Mouse (Mus musculus) CH12.LX (cell line): ENCODE results near the gene Mrtfb. TPM values are rescaled to one million over a fixed set of nuclear protein-coding genes. Genes with fewer than 3 reads are reported as not detected.

ENCODE experiments used
- DNase-seq: peaks from one replicate; pipeline ENCODE4 v3.0.0-alpha.2; 2013; ENCODE audit errors: extremely low read depth
- H3K27ac ChIP-seq: 2 replicates; pipeline ENCODE4 v1.5.1; 2012; ENCODE audit warnings: low read depth, mild to moderate bottlenecking, control low read depth, moderate library complexity; ENCODE audit not compliant: insufficient read depth
- H3K27me3 ChIP-seq: replicated peaks from 2 replicates; pipeline ENCODE3; 2012; ENCODE audit warnings: inconsistent platforms
- H3K36me3 ChIP-seq, 2 experiments: replicated peaks in 1 of 2; 2 replicates each; pipeline versions ENCODE3 to v1.6.1; 2012; ENCODE audit warnings: inconsistent platforms in 1 of 2, low read length in 1 of 2, mild to moderate bottlenecking in 1 of 2, mixed read lengths in 1 of 2, moderate library complexity in 1 of 2; ENCODE audit not compliant: control insufficient read depth in 1 of 2, insufficient read depth in 1 of 2
- H3K4me1 ChIP-seq, 2 experiments: 2 replicates each; pipeline ENCODE4 v1.6.1; 2012; ENCODE audit warnings: inconsistent platforms in 1 of 2, moderate library complexity in 1 of 2; ENCODE audit not compliant: insufficient read depth in 2 of 2, control insufficient read depth in 1 of 2
- H3K4me2 ChIP-seq: 2 replicates; pipeline ENCODE4 v1.6.1; 2012; ENCODE audit warnings: low read depth, mild to moderate bottlenecking, control low read depth; ENCODE audit not compliant: poor library complexity, insufficient read depth, severe bottlenecking
- H3K4me3 ChIP-seq, 3 experiments: fragments of 150-350 bp in 1 of 3; sonication (generic) in 1 of 3; replicated peaks in 1 of 3; 2 replicates each; pipeline versions ENCODE3 to v1.5.1; 2011 to 2012; ENCODE audit warnings: low read depth in 2 of 3, low read length in 2 of 3, mild to moderate bottlenecking in 2 of 3, moderate library complexity in 2 of 3, control low read depth in 1 of 3, improper control_type of control experiment in 1 of 3, inconsistent platforms in 1 of 3, mixed read lengths in 1 of 3; ENCODE audit not compliant: poor library complexity in 1 of 3
- H3K79me2 ChIP-seq: replicated peaks from 2 replicates; pipeline ENCODE4 v1.6.1; 2012; ENCODE audit warnings: mild to moderate bottlenecking, moderate library complexity; ENCODE audit not compliant: control insufficient read depth, poor library complexity, insufficient read depth, severe bottlenecking; ENCODE audit errors: extremely low read depth
- H3K9ac ChIP-seq: 2 replicates; pipeline ENCODE4 v1.6.1; 2012; ENCODE audit warnings: low read depth, mild to moderate bottlenecking, control low read depth, moderate library complexity; ENCODE audit not compliant: insufficient read depth
- H3K9me3 ChIP-seq: replicated peaks from 2 replicates; pipeline ENCODE3; 2012; ENCODE audit warnings: low read length, inconsistent platforms, mixed read lengths
- CTCF ChIP-seq, 2 experiments: IDR thresholded peaks in 1 of 2; conservative IDR thresholded peaks in 1 of 2; 2 replicates each; pipeline ENCODE4 v1.5.1; 2011 to 2012; ENCODE audit warnings: low read depth in 2 of 2, low read length in 2 of 2, improper control_type of control experiment in 1 of 2, inconsistent platforms in 1 of 2, mild to moderate bottlenecking in 1 of 2, moderate library complexity in 1 of 2
- E2F4 ChIP-seq: IDR thresholded peaks from 2 replicates; pipeline ENCODE4 v1.6.1; 2011; ENCODE audit warnings: low read depth, low read length, improper control_type of control experiment; ENCODE audit not compliant: insufficient replicate concordance
- EP300 ChIP-seq: IDR thresholded peaks from 2 replicates; pipeline ENCODE4 v1.6.1; 2011; ENCODE audit warnings: low read length, improper control_type of control experiment
- JUND ChIP-seq: conservative IDR thresholded peaks from 2 replicates; pipeline ENCODE4 v1.6.1; 2011; ENCODE audit warnings: low read depth, low read length, improper control_type of control experiment
- KAT2A ChIP-seq: IDR thresholded peaks from 2 replicates; pipeline ENCODE4 v1.6.1; 2012; ENCODE audit warnings: low read length, improper control_type of control experiment, inconsistent platforms; ENCODE audit not compliant: insufficient replicate concordance
- MAFK ChIP-seq: IDR thresholded peaks from 2 replicates; pipeline ENCODE4 v1.6.1; 2011; ENCODE audit warnings: low read length, improper control_type of control experiment; ENCODE audit not compliant: insufficient replicate concordance
- MAX ChIP-seq: IDR thresholded peaks from 2 replicates; pipeline ENCODE4 v1.6.1; 2011; ENCODE audit warnings: low read length, improper control_type of control experiment
- MAZ ChIP-seq: IDR thresholded peaks from 2 replicates; pipeline ENCODE4 v1.6.1; 2012; ENCODE audit warnings: low read depth, mild to moderate bottlenecking, inconsistent platforms, low read length, improper control_type of control experiment, moderate library complexity
- MXI1 ChIP-seq: IDR thresholded peaks from 2 replicates; pipeline ENCODE4 v1.6.1; 2011; ENCODE audit warnings: mild to moderate bottlenecking, low read depth, low read length, improper control_type of control experiment
- NRF1 ChIP-seq: IDR thresholded peaks from 2 replicates; pipeline ENCODE4 v1.6.1; 2014; ENCODE audit warnings: low read depth, mild to moderate bottlenecking, inconsistent platforms, low read length, improper control_type of control experiment, moderate library complexity
- POLR2AphosphoS2 ChIP-seq: IDR thresholded peaks from 2 replicates; pipeline ENCODE4 v1.6.1; 2011; ENCODE audit warnings: low read depth, low read length, improper control_type of control experiment
- RCOR1 ChIP-seq: conservative IDR thresholded peaks from 2 replicates; pipeline ENCODE4 v1.6.1; 2012; ENCODE audit warnings: low read depth, mild to moderate bottlenecking, inconsistent platforms, low read length, improper control_type of control experiment
- UBTF ChIP-seq: IDR thresholded peaks from 2 replicates; pipeline ENCODE4 v1.6.1; 2012; ENCODE audit warnings: low read depth, mild to moderate bottlenecking, inconsistent platforms, low read length, improper control_type of control experiment, moderate library complexity
- USF1 ChIP-seq: IDR thresholded peaks from 2 replicates; pipeline ENCODE4 v1.6.1; 2014; ENCODE audit warnings: low read depth, mild to moderate bottlenecking, inconsistent platforms, low read length, improper control_type of control experiment
- ZC3H11A ChIP-seq: IDR thresholded peaks from 2 replicates; pipeline ENCODE4 v1.6.1; 2012; ENCODE audit warnings: low read depth, mild to moderate bottlenecking, inconsistent platforms, low read length, improper control_type of control experiment
- ZKSCAN1 ChIP-seq: IDR thresholded peaks from 2 replicates; pipeline ENCODE4 v1.6.1; 2012; ENCODE audit warnings: low read depth, inconsistent platforms, low read length, improper control_type of control experiment, borderline replicate concordance
- dilution Hi-C: fragments of 300-500 bp; cut with MboI; formaldehyde crosslinking; loops from 2 replicates; pipeline ENCODE4 v1.14.3; 2020; ENCODE audit warnings: low sequenced_read_pairs; ENCODE audit not compliant: extremely low pct_unique_long_range_greater_than_20kb, extremely low pct_ligation_motif_present
- in situ Hi-C: fragments of 300-500 bp; cut with MboI; formaldehyde crosslinking; loops from 3 replicates; pipeline ENCODE4 v1.14.3; 2019; ENCODE audit warnings: low sequenced_read_pairs, low pct_ligation_motif_present, low pct_unique_long_range_greater_than_20kb, mixed read lengths
- polyA plus RNA-seq: library from polyadenylated mRNA; unstranded; fragments of >175 nt; gene quantifications from 2 replicates; pipeline ENCODE4 v1.2.1, GENCODE M21; 2012; ENCODE audit warnings: low read depth; ENCODE audit not compliant: insufficient read length
- total RNA-seq, 2 experiments: library from RNA; depleted of rRNA; stranded (reverse); fragments of 300-350 nt in 1 of 2; fragments of >200 nt in 1 of 2; gene quantifications; 2 replicates each; pipeline ENCODE4 v1.2.3; 2012 to 2014

Mrtfb gene
- total and polyA plus RNA-seq, 3 experiments: 3.2 to 9.4 (median 4.4) TPM

DNA sequence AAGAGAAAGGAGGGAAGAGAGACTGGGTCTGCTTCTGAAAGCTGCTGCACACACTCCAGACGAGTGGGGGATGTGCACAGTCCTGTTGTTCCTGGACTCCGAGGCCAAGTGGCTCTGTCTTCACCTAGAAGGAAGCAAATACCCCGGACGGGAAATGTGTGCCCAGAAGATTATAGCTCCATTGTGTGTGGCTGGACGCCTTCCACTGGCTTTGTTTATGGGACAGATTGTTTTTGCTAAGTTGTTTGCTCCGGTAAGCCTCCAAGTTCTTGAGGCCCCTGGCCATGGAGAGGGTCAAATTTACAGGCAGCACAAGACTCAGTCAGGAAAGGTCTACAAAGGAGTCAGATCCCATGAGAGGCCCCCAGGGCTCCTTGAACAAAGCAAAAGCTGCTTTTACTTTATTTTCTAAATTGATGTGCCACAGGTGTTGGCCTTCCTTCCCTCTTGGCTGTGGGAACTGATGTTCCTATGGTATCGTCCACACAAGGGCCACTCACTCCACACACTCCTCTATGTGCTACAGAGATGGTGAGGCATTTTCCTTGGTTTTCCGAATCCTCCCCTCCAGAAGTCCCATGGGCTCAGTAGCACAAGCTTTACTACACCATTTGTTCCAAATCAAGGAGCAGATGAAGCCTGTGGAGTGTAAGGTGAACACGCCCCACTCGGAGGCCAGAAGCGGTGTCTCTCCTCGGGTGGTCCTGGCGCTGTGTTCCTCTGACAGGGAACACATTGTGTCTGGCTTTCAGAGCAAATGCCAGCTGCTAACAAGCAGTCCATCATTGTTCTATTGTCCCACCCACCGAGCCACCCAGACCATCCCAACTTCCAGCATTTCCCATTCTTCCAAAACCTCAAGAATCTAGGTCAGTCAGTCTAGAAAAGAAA, 23.1 kb upstream of the Mrtfb start:
- Histone ChIP-seq H3K27ac (no peak overlapping the region), H3K27me3 (no peaks in the 10 kb centered on the region), H3K9ac (no peak overlapping the region), H3K79me2 (no peaks in the 10 kb centered on the region), H3K36me3 (no peaks in the 10 kb centered on the region), H3K4me1 (no peaks in the 10 kb centered on the region; a peak in 1 of 4 replicates), H3K9me3 (peaks cover 3% of the 10 kb centered on the region), H3K4me2 (no peak overlapping the region), H3K4me3 (no peak overlapping the region)
- TF ChIP-seq MAZ: no peak
- in situ Hi-C loops (no loop called here), dilution Hi-C loops (no loop called here)
- DNase-seq: no peak

- dilution Hi-C loops: no loop called here
- Histone ChIP-seq H3K4me2 (no peak overlapping the region), H3K9me3 (peaks cover 3% of the 10 kb centered on the region), H3K79me2 (no peaks in the 10 kb centered on the region), H3K4me1 (peaks cover 0 to 5% of the 10 kb centered on the region in 2 experiments; a peak in 1 of 4 replicates), H3K27me3 (no peaks in the 10 kb centered on the region), H3K27ac (no peak overlapping the region), H3K36me3 (no peaks in the 10 kb centered on the region), H3K9ac (no peak overlapping the region), H3K4me3 (no peak overlapping the region)
- TF ChIP-seq ZKSCAN1 (no peak), USF1 (no peak), EP300 (no peak), MAZ (no peak), UBTF (no peak), E2F4 (no peak), KAT2A (no peak), MXI1 (no peak), RCOR1 (no peak), ZC3H11A (no peak), MAX (no peak), MAFK (no peak), JUND (no peak), NRF1 (no peak), POLR2AphosphoS2 (no peak), CTCF (conservative IDR thresholded peaks at IDR 0.05 in 1 of 2, IDR thresholded peaks at IDR 0.05 in 1 of 2; ENCODE audit: low read depth in 2 of 2, low read length in 2 of 2) (no peak)
- in situ Hi-C loops: loop anchor here (5.0 kb wide), 1 partner anchor 37 kb away; no protein-coding TSS in a partner anchor
- DNase-seq: no peak
These were observed 17.2 kb upstream of the Mrtfb start for GRCm38 (mm10) chr16:13239039-13239438.
